Mouse (Mus musculus): ENCODE results near the gene Tubb4b. TPM values are rescaled to one million over a fixed set of nuclear protein-coding genes. Genes with fewer than 3 reads are reported as not detected.
A peak's percentile ranks its signal among the peaks of the same experiment; 100 is the strongest.

The Tubb4b gene
- total RNA-seq, 2 experiments from 2014 or later, result 317 to 329 TPM

DNA sequence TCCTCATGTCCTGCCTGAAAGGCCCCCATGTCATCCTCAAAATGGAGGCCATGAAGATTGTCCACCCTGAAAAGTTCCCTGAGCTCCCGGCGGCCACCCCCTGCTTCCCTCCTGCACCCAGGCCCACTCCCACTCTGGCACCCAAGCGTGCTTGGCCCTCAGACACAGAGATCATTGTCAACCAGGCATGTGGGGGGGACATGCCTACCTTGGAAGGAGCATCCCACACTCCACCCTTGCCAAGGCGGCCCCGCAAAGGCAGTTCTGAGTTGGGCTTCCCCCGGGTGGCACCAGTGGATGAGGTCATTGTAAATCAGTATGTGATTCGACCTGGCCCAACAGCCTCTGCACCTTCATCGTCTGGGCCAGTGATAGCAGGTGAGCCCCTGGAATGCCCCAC lies 18.8 kb upstream of the Tubb4b start:
- DNase-seq (ENCODE audit: extremely low spot score in 1 of 2, low spot score in 2 of 2), result no peak
- intact Hi-C loops (cut with DNase I), result no loop called here
- peak overlapping the region; percentile 68 for H3K4me3 ChIP-seq
- peak overlapping the region; percentile 91 for H3K27ac ChIP-seq
- TF ChIP-seq CTCF (IDR thresholded peaks at IDR 0.05), result no peak

GRCm38 (mm10) chr2:25242101-25242506 lies 17.6 kb upstream of the Tubb4b start, which contains the start of the genes Rnf208 and Cysrt1:
Gene Rnf208 (plus strand): TSS chr2:25242255.
Gene Cysrt1 (minus strand): TSS chr2:25242452.
- Histone ChIP-seq H3K4me3 (peak within 1 kb of the TSS; percentile 68), H3K27ac (peak within 1 kb of the TSS; percentile 91)
- no peak for TF ChIP-seq CTCF (IDR thresholded peaks at IDR 0.05)
- intact Hi-C loops (cut with DNase I), result no loop called here
- DNase-seq (ENCODE audit: extremely low spot score in 1 of 2, low spot score in 2 of 2), result peak; percentile 55 to 67

- intact Hi-C loops (cut with DNase I), result no loop called here
- no peak for DNase-seq (ENCODE audit: extremely low spot score in 1 of 2, low spot score in 2 of 2)
- Histone ChIP-seq H3K27ac (peak overlapping the region; percentile 6; the same call in 1 of the 2 replicates), H3K4me3 (peak overlapping the region; percentile 68)
- TF ChIP-seq CTCF (IDR thresholded peaks at IDR 0.05), result no peak
Measured at GRCm38 (mm10) chr2:25241438-25241775, 16.9 kb upstream of the Tubb4b start.

DNA sequence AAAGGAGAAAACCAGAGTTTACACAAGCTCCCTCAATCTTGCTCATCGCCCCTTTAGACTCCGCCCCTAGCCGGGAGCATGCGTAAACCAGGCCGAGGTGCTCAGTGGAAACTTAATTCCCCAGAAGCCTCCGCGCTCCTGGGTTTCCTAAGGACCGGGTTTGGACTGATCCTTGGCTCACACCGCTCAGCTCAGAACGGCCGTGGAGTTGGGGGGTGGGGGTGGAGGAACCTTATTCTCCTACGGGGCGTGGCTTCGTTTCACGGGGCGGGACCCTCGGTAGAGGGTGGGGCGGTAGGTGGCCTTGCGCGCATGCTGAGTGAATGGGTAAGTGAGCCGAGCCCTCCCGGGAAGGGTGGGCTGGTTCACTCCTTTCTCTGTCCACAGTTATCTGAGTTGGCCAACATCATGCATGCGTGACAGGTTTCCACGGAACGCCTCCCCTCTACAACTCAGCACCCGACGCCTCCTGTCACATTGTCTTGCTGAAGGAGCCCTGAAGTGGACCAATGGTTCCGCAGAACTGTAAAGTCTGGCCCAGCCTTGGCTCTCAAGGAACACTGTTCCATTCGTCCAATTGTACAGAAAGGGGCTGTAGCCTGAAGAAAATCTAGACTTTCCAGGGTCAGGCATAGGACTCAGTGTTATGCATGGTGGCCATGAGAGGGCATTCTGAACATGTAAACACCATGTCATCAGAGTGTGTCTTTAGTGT lies 16.4 kb upstream of the Tubb4b start:
- H3K27ac ChIP-seq, result peak overlapping the region; percentile 76
- no peak for TF ChIP-seq CTCF (IDR thresholded peaks at IDR 0.05)

DNA sequence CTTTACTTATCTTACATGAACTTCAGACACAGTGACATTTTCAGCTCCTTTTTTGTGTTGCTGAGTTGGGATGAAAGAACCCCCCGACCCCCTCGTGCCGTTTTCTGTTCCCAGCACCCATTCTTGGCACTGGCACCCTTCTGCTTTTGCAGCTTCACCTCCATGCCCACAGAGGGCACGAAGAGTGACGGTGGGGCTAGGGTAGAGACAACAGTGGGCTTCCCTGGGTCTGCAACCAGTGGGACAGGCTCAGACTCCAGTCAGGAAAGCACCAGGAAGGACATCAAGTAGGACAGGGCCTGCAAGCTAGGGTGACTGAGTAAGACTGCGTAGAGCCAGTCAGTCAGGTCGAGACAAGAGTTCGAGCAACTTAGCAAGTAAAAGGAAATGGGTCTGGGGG lies 15.8 kb upstream of the Tubb4b start:
- intact Hi-C loops (cut with DNase I), result no loop called here
- Histone ChIP-seq H3K27ac (peak overlapping the region; percentile 76), H3K4me3 (peak overlapping the region; percentile 68)
- no peak for TF ChIP-seq CTCF (IDR thresholded peaks at IDR 0.05)
- no peak for DNase-seq (ENCODE audit: extremely low spot score in 1 of 2, low spot score in 2 of 2)

More for the DNA sequence above, 16.4 kb upstream of the Tubb4b start:
- peak overlapping the region; percentile 68 for H3K4me3 ChIP-seq
- intact Hi-C loops (cut with DNase I), result no loop called here
- DNase-seq (ENCODE audit: extremely low spot score in 1 of 2, low spot score in 2 of 2), result peak; percentile 64 to 71

- Histone ChIP-seq H3K4me3 (no peak overlapping the region), H3K27ac (no peak overlapping the region)
- no peak for TF ChIP-seq CTCF (IDR thresholded peaks at IDR 0.05)
- intact Hi-C loops (cut with DNase I), result no loop called here
- DNase-seq (ENCODE audit: extremely low spot score in 1 of 2, low spot score in 2 of 2), result no peak
Measured at GRCm38 (mm10) chr2:25239766-25240165, 15.3 kb upstream of the Tubb4b start.

DNA sequence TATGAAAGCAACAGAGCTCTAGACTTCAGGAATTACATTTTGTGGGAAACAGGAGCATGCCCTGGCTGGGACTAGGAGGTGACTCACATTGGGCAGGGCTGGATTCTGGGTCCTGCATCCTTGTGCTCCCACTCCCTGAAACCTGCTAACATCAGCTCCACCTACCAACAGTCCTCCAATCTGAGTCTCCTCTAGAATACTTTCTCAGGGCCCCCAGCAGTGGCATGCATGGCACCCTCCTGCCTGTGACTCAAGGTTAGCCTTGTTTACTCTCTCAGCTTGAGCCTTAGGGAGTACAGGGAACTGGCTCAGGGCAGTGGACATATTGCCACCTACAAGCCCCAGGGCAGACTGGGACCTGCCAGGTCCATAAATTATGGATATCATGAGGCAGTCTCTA lies 13.6 kb upstream of the Tubb4b start:
- H3K27ac ChIP-seq, result no peak overlapping the region
- no peak for DNase-seq (ENCODE audit: extremely low spot score in 1 of 2, low spot score in 2 of 2)
- H3K4me3 ChIP-seq, result no peak overlapping the region
- intact Hi-C loops (cut with DNase I), result no loop called here
- no peak for TF ChIP-seq CTCF (IDR thresholded peaks at IDR 0.05)

- Histone ChIP-seq H3K4me3 (no peak overlapping the region), H3K27ac (no peak overlapping the region)
- DNase-seq (ENCODE audit: extremely low spot score in 1 of 2, low spot score in 2 of 2), result no peak
- intact Hi-C loops (cut with DNase I), result no loop called here
- no peak for TF ChIP-seq CTCF (IDR thresholded peaks at IDR 0.05)
Measured at GRCm38 (mm10) chr2:25237522-25237921, 13.0 kb upstream of the Tubb4b start.

DNA sequence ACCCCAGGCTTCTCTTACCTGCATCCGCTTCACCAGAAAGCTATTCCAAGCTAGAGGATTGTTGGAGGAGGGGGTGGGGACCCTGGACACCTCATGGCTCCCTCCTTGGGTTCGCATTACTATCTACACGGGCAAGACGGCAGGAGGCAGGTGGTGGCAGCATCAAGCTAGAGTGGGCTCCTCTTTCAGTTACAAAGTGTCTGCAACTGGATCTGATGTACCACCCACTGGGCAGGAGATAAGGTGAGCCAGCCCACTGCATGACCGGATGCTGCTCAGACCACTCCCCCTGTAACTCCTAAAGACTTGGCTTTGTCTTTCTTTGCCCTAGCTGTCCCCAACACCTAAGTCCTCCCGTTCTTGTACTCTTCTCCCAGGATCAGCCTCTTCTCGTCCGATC lies 12.1 kb upstream of the Tubb4b start, which contains the start of gene Rnf224:
TSS of gene Rnf224 (minus strand) at position 174 of the 400 bp plus-strand sequence.
- Histone ChIP-seq H3K4me3 (no peak within 1 kb of the TSS), H3K27ac (no peak within 1 kb of the TSS)
- intact Hi-C loops (cut with DNase I), result no loop called here
- no peak for TF ChIP-seq CTCF (IDR thresholded peaks at IDR 0.05)
- DNase-seq (ENCODE audit: extremely low spot score in 1 of 2, low spot score in 2 of 2), result no peak

GRCm38 (mm10) chr2:25234551-25235220 lies 10.2 kb upstream of the Tubb4b start:
- no peak for DNase-seq (ENCODE audit: extremely low spot score in 1 of 2, low spot score in 2 of 2)
- no peak for TF ChIP-seq CTCF (IDR thresholded peaks at IDR 0.05)
- Histone ChIP-seq H3K4me3 (no peak overlapping the region), H3K27ac (no peak overlapping the region)
- intact Hi-C loops (cut with DNase I), result no loop called here

- no peak for TF ChIP-seq CTCF (IDR thresholded peaks at IDR 0.05)
- Histone ChIP-seq H3K27ac (no peak within 1 kb of the TSS), H3K4me3 (no peak within 1 kb of the TSS)
- intact Hi-C loops (cut with DNase I), result no loop called here
- no peak for DNase-seq (ENCODE audit: extremely low spot score in 1 of 2, low spot score in 2 of 2)
Measured at GRCm38 (mm10) chr2:25234050-25234449, 9.5 kb upstream of the Tubb4b start, which contains the start of gene Slc34a3. Gene Slc34a3 (minus strand): TSS chr2:25234364.

- H3K4me3 ChIP-seq, result no peak overlapping the region
- no peak for DNase-seq (ENCODE audit: extremely low spot score in 1 of 2, low spot score in 2 of 2)
- no peak overlapping the region for H3K27ac ChIP-seq
- no peak for TF ChIP-seq CTCF (IDR thresholded peaks at IDR 0.05)
- intact Hi-C loops (cut with DNase I), result no loop called here
Measured at GRCm38 (mm10) chr2:25233421-25233820, 8.9 kb upstream of the Tubb4b start.

All from left cerebral cortex, adult 2 months (tissue).